Mouse (Mus musculus): ENCODE measurements around the gene Scap. TPM values are rescaled to one million over a fixed set of nuclear protein-coding genes. Genes with fewer than 3 reads are reported as not detected.
"Not testable (repeated sequence)": the region's sequence is repeated elsewhere in the genome, so short reads cannot be mapped to it uniquely, and the experiment has no call there.

The Scap gene
- total RNA-seq, 2 experiments from 2014 or later: 17.0 to 21.5 TPM

DNA sequence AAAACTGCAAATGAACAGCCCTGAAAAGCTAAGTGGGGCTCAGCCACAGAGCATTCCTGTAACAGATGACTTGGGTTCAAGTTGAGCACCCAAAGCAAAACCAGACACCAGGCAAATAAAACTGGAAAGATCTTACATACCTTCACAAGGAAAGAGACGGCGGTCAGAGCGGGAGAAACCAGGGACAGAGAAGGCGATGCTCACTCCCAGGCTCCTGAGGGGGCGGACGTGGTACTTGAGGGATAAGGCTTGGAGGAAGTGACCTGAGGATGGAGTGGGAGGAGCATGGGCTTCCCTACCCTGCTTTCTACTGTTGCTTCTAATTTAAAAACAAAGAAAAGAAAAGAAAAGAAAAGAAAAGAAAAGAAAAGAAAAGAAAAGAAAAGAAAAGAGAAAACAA, 2.7 kb upstream of the Scap start:
- no peak for DNase-seq

DNA sequence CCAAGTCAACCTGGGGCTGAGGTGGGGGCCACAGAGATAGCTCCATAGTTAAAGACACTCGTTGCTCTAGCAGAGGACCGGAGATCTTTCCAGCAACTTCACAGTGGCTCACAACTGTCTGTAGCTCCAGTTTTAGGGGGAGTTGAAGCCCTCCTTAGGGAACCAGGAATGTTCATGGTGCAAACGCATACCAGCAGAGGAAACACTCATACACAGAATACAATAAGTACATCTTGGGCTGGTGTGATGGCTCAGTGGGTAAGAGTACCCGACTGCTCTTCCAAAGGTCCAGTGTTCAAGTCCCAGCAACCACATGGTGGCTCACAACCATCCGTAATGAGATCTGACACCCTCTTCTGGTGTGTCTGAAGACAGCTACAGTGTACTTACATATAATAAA, 2.2 kb upstream of the Scap start:
- DNase-seq: not testable (repeated sequence)

DNA sequence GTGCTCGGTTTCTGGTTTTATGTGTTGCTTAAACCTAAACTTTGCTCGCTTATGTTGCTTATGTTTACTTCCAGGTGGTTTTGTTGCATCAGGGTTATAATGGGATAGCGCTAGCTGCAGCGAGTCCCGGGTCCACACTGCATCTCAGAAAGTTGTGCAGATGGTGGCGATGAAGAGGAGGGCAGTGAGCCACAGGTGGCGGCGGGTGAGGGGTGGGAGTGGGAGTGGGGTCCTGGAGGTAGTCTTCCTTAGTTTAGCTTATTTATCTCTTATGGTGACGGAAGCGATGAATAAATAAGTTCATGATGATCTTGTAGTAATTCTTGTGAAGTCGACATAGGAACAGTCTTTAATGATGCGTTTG, 790 bp downstream of the Scap start:
- DNase-seq: no peak

DNA sequence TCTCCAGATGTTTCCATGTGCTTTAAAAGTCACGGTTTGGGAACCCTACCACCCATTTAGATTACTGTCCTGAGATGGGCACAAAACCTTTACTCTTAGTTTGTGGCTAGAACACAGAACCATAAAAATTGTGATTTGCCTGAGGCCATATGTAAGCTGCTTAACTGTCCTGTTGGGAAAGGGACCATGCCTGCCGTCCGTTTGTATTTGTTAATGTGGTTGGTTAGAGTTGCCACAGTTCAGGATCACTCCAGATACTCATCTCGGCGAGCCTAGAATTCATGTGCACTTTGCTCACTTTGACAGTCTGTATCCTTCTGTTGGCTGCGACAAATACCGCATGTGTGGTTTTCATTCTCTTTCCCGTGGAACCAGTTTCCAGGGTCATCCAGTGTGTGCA, 1.8 kb downstream of the Scap start:
- DNase-seq: no peak

DNA sequence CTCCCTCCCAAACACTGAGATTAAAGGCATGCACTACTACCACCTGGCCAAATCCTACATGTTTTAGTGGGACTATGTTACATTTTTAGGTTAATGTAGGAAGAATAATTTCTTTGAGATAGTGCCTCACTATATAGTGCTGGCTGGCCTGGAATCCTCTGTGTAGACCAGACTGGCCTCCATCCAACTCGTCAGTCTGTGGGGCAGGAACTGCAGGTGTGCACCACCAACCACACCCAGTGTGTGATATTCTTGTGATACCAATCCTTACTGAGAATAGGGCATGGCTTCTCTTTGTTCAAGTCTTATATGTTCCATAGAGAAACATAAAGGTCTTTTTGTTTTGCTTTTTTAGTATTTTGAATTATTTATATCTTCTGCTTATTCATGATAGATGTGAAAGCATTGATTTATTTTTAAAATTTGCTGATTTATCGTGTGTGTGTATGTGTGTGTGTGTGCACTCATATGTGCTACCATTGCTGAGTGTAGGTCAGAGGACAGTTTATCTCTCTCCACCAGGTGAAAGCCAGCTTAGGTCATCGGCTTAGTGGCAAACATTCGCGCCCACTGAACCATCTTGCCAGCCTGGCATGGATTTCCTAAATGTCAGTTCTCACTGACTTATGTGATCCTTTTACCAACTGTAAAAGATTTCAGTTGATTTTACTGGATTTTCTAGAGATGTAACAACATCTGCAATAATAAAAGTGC, 7.1 kb downstream of the Scap start:
- no peak for DNase-seq

DNA sequence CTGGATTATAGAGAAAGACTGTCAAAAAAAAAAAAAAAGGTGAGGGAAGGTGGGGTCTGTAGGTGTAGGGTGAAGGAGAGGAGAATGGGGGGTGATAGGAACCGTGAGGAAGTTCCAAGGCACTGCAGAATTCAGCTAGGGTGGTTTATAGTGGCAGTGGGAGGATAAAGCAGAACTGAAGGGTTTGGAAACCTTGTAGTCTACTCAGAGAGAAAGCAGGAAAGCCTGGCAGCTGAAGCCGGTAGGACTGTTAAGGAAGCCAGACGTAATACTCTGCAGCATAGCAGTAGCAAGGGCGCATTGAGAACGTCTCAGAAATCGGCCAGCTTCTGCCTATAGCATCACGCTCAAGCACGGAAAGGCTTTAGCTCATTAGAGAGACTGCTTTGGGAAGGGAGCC, 8.9 kb downstream of the Scap start:
- DNase-seq: no peak

DNA sequence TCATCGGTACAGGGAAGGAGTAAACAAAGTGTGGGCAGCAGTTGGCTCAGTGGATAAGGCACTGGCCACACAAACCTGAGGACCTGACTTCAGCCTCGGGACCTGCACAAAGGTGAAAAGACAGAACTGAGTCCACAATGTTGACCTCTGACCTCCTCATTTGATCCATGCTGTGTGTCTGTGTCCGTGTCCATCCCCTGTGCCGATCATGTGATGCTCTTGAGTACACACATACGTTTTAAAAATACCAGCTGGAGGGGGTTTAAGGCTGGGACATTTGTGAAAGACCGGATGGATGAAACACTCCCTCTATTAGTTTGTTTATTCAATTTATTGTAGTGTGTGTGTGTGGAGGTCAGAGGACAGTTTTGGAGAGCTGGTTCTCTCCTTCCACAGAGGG, 10.7 kb downstream of the Scap start:
- DNase-seq: no peak

DNA sequence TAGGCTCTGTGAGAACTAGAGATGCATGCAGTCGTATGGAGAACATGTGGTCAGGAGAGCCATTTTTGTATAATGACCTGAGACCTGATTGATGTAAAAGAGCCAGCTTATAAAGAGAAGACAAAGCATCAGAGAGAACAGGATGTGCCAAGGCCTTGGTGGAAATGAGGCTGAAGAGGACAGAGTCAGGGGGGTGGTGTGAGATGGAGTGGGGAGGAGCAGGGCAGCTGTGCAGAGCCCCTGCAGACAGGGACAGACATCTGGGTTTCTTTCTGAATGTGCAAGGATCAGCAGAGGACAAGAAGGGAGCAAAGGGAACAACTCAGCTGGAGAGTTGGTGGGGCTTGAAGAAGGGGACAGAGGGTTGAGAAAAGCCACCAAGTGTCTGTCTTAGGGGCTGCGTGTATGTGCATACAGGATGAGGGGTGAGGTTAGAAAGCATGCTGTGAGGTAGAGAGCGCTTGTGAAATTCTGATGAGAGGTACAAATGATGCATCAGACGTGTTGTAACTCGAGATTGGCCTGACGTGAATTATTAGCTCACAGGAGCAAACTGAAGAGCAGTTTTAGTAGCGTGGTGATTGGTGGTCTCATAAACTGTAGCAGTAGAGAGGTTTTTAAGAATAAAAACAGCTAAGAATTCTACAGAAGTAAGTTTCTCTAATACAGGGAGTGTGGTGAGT, 12.1 kb downstream of the Scap start:
- DNase-seq: no peak

DNA sequence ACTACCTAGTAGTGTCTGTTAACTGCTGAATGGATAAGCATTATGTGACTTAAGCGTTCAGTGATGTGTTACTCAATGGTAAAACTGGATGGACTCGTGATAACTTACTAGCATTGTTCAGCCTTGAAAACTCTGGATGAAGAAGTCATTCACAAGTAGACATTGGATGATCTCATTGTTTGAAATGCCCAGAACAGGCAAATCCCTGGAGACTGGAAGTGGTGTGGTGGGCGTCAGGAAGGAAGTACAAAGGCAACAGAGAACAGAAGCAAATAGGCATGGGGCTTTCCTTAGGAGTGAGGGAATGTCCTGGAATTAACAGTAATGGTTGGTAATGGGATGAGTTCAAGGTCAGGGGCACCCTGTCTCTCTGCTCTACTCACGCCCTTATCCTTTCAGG, 15.8 kb downstream of the Scap start:
- no peak for DNase-seq

DNA sequence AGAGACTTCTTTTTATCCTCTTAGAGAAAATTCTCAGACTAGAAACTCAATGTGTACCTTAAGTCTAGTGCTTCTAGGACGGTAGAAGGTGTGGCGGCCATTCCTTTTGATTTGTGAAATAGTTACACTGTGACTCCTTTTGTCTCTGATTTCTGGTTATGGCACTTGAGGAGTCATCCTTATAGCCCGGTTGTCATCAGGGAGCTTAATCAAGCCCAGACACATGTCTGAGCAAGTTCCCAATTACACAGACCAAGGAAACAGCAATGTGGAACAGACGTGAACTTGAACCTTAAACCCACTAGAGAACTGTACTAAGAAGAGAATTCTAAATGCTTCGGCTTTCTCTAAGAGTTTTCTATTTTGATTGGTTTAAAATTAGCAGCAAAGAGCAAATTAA, 17.1 kb downstream of the Scap start:
- no peak for DNase-seq

DNA sequence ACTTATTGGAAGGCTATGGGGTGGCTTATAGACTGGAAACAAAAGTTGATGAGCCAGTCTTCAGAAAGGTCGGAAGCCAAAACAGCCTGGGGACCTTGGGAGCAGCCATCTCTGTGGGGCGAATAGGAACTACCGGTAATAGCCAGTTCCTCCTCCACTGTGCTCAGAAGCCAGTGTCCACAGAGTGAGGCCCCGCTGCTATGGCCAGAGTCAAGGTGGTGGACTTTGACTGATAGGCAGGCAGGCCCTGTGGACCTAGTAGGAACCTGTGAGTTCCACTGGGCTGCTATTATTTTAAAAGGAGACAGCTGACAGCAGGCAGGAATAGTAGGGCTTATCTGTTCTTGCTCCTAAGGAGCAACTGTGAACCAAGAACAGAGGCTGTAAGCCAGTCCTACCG, 17.5 kb downstream of the Scap start:
- DNase-seq: no peak

DNA sequence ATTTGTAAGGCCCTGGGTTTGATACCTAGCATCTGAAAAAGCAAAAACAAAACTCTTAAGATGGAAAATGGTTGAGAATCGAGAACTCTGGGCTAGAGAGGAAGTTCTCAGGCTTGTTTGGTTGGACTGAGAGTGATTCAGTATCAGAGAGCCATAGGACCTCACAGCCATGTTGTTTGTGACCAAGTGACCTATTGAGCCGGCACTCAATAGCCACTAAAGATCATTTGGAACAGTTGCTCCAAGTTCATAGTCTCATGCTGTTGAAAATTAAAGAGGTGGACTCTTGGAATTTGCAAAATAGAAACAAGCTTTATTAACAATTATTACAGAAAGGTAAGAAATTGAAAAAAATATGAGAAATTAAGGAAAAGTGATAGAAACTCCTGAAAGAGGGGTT, 18.3 kb downstream of the Scap start:
- no peak for DNase-seq

DNA sequence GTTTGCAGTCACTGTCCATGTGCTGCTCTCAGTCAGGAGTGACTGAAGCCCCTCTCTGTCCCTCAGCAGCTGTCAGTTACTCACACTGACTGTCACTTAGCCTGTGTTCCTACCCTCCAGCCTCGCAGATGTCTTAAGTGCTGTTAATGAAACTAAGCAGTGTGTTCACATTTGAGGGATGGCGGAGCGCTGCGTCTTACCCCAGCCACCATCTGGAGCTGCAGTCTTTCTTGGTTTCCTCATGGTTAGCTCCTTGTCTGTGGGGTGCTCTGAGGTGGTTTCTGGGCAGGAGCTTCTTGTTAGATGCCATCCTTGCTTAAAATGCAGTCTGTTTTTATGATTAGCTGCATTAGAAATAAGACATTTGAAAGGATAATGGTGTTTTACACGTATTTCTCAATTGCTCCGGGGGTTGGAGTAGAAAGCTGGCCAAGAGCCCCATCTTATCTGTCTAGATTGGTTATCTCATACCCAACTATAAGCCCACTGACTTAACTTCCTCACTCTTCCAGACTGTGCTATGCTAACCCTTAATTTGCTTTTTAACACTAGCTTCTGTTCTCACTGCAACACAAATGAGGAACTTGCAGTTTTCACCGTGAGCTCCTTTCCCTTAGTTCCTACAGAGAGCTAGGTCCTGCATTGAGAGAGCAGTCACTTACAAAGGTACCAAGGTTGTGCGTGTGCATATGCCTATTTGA, 19.0 kb downstream of the Scap start:
- no peak for DNase-seq

DNA sequence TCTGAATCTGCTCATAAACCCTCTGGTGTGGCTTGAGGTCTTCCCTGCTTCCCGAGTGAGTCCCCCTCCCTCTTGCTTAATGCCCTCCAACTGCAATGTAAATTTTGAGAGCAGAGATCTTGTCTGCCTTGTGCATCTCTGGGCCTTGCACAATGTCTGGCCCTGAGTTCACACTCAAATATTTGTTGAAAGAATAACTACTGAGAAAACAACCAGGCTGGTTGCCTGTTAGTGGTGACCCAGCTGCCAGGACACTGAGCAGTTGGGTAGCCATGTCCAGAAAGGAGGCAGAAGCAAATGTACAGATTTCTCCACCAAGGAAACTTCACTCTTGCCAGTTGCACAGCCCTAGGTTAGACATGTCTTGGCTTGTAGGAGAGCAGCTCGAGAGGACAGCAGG, 25.3 kb downstream of the Scap start:
- no peak for DNase-seq

DNA sequence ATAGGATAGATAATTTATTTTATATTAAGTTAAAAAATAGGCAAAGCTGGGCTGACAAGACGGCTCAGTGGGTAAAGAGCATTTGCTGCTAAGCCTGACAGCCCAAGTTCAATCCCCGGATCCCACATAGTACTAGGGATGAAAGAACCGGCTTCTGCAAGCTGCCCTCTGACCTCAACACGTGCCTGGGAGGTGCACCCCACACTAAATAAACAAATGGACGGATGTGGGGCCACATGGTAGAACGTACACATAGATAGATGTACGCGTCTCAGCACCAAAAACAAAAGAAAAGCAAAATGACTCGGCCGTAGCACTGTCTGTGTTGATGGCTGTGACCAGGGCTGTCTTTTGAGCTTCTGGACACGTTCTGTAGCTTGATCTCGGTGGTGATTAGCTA, 28.2 kb downstream of the Scap start:
- no peak for DNase-seq

DNA sequence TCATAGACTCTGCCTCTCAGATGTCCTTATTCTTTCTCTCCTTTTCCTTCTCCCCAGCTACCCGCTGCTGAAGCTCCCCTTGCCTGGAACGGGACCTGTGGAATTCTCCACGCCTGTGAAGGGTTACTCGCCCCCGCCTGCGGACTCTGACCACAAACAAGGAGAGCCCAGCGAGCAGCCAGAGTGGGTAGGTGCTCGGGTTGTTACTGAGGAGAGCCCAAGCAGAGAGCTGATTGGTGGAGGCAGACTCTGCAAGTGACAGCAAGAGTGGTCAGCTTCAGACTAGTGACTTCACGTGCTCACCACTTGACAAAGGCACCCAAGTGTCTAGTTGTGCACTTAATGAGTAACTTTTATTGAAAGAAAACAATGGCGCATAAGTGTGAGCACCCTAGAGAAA, 29.2 kb downstream of the Scap start:
- no peak for DNase-seq

DNA sequence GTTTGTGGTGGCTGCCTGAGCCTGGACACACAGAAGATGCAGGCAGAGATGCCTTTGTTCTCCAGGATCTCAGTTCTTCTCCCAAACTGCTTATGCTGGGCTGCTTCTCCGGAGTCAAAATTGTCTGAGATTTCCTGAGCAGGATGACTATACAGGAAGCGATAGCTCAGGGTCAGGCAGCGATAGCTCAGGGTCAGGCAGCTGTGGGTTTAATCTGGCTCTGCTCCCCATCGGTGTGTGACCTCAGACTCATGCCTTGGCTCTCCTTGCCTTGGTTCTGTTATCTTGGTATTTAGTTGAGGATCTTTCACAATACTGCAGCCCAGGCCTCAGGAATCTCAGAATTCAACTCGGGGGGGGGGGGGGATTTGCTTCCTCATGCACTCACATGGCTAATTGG, 33.7 kb downstream of the Scap start:
- DNase-seq: no peak

DNA sequence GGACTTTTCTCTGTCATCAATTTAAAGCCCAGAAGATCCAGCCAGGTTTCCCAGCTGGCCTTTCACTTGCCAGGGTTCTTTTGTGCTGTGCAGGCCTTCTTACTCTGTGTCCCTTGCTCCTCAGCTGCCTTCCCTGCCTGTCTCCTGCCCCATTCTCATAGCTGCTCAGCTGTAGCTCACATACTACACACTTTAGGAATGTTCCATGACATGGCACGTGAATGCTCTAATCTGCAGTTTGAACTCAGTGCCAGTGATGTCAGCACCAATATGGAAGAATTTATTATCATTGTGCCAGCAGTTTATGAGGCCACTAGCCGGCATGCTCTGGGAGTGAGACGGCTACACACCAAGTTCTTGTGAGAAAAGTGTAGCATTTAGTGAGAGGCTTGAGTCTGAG, 36.8 kb downstream of the Scap start:
- DNase-seq: no peak

DNA sequence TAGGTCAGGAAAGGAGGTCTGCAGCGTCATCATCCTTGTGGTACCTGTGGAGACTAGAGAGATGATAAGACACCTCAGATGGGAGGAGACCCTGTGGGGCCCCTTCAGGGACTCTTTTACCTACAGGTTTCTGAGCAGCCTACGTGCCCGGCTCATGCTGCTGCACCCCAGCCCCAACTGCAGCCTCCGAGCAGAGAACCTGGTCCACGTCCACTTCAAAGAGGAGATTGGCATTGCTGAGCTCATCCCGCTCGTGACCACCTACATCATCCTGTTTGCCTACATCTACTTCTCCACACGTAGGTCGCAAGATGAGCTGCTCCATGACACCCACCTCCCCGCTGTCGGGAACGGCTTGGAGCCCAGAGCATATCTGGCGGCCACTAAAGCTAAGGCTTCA, 40.8 kb downstream of the Scap start:
- no peak for DNase-seq

DNA sequence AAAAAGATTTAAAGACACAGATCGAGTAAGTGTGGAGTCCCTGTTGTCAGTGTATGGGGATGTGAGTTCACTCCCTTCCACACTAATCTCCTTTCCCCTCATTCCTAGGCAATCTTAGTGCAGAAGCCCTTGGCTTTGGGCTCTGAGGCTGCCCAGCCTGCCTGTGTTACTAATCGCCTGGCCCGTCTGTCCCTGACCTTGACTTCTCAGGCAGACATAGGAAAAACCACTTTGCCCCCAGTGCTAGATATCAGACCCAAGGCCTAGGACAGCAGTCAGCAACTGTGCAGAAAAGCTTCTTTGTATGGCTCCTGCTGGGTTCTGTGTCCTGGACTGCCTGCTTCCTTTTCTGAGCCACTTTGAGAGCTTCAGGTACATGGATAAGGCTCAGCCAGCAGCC, 42.6 kb downstream of the Scap start:
- DNase-seq: no peak

DNA sequence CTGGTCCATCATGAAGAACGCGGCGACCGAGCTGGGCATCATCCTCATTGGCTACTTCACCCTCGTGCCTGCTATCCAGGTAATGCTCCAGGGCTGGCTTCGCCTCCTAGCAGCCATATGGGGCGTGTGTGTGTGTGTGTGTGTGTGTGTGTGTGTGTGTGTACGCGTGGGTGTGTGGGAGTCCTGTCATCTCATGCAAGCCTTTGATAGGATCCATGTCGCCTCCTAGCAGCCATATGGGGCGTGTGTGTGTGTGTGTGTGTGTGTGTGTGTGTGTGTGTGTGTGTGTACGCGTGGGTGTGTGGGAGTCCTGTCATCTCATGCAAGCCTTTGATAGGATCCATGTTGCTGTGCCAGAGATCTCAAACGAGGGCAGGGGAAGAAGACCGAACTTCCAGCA, 44.6 kb downstream of the Scap start:
- DNase-seq: not testable (repeated sequence)

DNA sequence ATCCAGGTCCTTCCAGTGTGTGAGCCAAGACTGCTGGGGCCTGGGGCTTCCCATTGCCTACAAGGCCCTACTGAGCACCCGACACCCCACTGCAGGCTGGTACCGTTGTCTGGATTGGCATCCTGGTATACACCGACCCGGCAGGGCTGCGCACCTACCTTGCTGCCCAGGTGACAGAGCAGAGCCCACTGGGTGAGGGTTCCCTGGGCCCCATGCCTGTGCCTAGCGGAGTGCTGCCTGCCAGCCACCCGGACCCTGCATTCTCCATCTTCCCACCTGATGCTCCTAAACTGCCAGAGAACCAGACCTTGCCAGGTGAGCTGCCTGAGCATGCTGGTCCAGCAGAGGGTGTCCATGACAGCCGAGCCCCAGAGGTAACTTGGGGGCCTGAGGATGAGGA, 46.3 kb downstream of the Scap start:
- DNase-seq: no peak

DNA sequence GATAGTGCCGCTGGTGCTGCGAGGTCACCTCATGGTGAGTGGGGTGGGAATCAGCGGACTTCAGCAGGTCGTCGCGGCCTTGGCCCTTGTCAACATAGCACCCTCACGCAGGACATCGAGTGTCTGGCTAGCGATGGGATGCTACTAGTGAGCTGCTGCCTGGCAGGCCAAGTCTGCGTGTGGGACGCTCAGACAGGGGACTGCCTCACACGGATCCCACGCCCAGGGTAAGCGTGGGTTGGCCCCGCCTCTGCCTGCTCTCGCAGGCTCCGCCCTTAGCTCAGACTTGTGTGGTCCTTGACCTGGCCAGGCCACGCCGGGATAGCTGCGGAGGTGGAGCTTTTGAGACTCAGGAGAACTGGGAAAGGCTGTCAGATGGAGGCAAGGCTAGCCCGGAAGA, 47.6 kb downstream of the Scap start:
- DNase-seq: no peak

DNA sequence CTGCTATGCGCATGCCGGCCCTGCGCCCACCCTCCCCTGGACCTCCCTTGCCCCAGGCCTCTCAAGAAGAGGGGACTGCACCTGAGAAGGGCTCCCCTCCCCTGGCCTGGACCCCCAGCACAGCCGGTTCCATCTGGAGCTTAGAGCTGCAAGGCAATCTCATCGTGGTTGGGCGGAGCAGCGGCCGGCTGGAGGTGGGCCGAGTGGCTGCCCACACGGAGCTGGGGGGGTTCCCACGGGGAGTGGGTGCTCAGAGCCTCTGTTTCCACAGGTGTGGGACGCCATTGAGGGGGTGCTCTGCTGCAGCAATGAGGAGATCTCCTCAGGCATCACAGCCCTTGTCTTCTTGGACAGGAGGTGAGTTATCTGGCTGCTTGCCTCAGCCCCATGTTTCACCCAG, 48.2 kb downstream of the Scap start:
- DNase-seq: no peak
